Mouse (Mus musculus): ENCODE measurements at regions not wholly inside any gene's neighbourhood (a gene's known extent, or its start where the extent isn't known, plus 50 kb on each side); places are given as distances from the start of the nearest gene placed in this dataset.

DNA sequence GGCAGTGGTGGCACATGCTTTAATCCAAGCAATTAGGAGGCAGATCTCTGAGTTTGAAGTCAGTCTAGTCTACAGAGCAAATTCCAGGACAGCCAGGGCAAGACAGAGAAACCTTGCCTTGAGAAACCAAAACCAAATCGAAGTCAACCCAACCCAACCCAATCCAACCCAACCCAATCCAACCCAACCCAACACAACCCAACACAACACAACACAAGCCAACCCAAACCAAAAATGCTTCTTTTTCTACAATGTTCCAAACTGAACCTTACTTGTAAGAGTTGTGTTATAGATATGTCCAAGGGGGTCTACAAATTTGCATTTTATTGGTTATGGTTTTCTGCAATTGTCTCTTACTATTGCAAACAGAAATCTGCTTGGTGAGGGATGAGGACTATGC lies 52.8 kb upstream of the Chodl start:
- no peak for DNase-seq

DNA sequence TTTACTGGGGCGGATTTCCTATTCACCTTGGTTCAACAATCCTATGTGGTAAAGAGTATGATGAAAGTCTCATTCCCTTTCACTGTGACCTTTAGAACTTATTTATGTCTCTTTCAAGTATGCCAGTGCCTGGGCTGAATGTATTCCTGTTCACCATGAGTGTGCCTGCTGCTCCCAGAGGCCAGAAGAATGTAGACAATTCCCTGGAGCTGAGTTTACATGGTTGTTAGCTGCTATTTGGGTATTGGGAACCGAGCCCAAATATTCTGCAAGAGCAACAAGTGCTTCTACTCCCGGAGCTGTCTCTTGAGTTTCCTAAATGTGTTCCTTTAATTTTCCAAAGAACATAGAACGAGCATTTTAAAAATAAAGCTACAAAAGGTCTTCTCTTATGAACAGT lies 71.7 kb upstream of the Chodl start:
- DNase-seq = no peak

DNA sequence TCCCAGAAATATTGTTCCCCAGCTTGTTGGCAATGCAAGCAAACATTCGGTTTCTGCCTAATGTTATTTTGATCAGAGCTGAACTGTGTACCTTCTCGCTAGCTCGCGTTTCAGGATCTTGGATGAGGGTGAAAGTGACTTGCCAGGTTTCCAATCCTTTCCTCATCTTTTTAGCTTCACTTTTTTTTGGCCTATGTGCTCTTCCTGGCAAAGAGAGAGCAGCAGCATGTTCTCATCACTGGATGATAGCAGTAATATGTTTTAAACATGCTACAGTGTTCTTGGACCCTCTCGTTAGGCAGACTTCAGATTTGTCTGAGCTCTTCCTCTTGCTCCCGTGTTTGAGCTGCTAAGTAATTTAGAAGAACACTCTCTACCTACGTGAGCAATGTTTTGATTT lies 99.8 kb upstream of the Chodl start:
- no peak for DNase-seq

DNA sequence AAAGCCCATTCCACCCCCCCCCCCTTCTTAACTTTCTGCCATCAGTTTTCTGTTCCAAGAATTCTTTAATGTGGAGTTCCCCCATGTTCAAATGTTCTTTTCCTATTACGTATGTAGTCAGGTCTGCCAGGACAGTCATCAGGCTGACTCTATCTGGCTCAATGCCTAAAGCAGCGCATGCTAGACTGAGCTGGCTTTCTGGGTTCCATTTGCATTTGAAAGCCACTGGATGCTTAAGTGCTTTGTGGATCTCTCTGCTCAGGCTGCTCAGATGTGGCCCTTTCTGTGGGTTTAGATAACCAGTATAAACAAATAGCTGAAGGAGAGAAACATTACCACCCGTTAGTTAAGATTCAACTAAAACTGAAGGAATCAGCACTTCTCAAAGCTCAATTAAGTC lies 103.0 kb upstream of the Chodl start:
- peak in 1 of 2 experiments; percentile 2 for DNase-seq

DNA sequence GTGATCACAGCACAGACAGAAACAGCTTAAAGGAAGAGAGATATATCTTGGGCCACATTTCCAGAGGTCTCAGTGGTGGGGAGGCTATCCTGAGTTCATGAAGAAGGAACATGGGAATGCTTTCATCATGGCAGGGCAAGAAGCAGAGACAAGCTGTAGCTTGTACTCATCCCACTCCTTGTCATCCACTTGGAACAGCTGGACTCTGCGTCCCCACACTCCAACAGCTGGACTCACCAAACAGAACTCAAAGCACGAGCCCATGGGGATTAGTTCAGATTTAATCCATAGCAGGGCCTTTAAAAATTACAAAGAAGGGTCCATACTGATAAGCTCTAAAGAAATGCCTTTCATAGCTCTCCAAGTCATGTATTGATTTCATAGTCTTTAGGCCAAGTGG lies 140.7 kb upstream of the Chodl start:
- DNase-seq = no peak

DNA sequence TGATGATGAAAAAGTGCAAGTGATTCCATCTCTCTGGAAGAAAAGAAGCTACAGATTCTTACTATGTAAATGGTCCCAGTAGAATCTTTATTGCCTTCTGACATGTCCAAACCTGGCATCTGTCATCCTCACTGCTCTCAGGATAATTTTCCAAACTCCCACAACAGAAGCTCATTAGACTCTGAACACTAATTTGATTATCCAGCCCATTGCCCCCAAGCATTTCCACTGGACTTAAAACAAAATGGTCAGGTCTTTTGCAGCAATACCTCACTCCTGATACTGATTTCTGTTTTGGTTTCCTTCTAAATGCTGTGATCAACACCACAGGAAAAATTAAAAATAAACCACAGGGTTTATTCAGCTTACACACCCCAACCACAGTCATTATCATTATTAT lies 171.5 kb upstream of the Chodl start:
- no peak for DNase-seq

DNA sequence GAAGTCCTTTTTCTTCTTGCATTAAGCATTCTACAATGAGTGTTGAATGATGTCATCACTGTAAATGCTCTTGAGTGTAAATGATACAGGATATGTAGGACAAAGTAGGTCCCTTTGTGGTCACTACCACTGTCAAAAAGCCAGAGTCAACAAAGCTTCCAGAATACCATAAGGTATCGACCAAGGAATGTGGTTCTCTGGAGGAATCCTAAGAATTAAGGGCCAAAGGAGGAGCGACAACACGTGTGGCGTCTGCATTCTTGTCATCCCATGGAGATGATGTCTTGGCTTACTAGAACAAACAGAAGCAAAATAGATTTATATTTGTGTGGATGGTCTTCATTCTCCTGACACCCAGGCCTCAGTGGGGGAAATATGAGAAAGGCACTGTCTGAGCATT lies 161.4 kb upstream of the D16Ertd472e start:
- no peak for DNase-seq

DNA sequence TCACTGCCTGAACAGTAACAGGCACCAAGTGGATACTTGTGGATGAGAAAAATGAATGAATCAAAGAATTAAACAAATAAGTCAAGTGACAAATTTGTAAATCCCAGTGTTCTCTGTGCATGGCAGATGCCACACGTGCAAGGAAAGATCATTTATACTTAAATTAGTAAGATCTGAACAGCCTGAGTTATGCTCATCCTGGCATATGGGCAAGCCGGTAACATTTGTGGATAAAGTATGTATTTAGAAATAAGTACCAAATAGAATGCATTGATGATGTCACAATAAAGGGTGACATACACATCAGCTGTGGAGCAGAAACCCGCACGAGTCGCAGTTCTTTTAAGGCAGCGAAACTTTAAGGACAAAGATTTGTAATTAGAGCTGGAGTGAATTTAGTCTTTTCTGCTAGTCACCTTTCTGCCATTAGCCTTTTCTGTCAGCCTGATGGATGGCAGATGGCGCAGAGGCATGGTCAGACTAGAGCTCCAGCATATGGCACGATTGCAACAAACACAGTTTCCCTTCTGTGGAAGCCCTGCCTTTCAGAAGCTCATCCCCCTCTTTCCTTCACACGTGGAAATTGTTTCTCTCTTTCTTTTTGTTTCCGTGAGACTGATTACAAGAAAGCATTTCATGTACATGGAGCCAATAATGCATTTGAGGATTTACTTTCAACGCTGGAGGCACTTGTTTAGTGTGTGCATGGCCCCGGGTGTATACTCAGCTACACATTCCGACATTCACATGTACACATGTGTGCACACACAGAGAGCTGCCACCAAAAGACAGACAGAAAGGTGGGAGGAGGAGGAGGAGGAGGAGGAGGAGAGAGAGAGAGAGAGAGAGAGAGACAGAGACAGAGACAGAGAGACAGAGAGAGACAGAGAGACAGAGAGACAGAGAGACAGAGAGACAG lies 154.3 kb upstream of the D16Ertd472e start:
- peak; percentile 41 to 42 for DNase-seq

DNA sequence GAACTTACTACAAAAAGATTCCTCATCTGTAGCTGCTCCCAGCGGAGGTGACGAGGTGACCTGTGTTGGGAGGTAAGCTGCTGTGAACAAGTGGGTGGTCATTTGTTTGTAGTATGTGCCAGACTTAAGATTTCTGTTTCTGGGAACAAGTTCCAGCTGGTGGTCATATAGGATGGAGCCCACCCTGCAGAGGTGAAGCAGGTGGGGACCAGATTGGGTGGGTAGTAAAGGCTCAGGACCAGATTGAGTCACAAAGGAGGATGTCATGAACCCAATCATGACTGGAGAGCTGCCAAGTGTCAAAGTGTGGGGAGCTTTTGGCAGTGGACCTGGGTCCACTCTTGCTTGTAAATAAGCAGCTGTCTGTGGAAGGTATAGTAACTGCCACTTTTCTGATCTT lies 149.0 kb upstream of the D16Ertd472e start:
- DNase-seq = no peak

DNA sequence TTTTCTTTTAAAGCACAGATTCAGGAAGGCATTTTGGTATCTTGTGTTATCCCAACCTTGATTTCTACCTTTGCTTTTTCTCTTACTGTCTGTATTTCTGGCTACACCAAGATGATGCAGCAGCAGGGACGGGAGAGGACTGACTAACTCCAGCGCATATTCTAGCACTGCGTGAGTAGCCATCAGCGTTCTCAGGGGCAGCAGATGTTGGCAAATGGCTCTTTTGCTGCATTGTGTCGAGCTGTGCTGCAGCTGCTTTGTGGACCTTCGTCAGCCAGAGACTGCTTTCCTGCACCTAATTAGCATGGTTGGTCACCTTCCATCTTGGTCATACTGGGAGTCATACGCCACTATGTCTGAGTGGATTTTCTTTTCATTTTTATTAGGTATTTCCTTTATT lies 133.4 kb upstream of the D16Ertd472e start:
- DNase-seq = no peak

DNA sequence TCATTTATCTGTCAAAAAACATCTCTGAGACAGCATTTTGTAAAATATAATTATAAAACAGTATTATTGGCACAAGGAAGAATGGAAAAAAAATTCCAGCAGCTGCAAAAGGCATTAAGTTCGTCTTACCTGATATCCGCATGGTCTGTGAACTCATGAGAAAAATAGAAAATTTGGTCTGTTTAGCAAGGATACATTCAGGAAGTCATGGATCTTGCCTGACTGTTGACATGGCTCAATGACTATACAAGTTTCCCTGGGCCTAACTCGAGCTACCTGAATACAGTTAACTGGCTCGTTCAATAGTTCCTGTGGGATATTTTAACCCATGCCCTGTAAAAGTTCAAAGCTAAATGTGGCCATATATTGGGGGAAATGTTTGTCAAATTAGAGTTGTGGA lies 131.1 kb upstream of the D16Ertd472e start:
- DNase-seq = no peak

DNA sequence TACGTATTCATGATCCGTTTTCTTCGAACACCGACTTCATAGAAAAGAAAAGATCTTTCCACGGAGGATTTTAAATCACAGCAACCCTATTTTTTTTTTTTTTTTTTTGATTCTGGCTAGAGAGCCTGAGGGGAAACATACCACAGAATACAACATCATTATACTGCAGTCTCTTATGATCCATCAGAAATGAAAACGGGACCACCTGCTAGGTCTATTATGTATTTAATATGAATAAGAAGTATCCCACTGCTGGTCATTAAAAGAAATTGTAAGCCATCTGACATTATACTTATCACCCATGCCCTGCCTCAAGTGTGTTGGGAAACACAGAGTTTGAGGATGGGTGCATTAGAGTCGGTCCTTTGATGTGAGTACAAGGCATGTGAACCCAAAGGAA lies 130.7 kb upstream of the D16Ertd472e start:
- no peak for DNase-seq

DNA sequence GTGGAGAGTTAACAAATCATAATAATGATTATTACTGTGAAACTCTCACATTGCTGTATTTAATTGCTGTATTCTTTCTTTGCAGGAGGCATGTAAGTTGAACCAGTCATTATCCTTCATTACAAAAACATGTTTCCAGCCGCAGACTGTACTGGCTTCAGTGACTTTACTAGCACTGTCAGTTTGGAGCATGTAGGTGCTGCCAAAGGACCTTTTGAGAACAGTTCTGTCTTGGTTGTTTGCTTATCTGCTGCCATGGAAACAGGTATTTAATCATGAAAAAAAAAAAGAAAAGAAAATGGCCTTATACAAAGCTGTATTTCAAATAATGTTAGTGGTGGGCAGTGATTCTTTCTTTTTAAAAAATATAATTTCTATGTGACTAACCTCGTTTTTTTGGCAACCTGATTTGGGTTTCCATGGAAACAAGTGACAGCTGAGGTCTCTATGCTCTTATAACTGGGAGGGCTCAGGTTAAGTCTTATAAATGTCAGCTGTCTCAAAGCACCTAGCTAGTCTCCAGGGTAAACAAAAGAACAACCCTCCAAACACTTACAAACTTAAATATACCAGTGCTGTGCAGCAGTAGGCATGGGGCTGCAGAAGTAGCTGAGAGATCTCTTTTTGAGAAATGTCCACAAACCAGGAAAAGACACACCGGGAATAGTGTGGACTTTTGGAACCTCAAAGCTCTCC lies 121.2 kb upstream of the D16Ertd472e start:
- no peak for DNase-seq

DNA sequence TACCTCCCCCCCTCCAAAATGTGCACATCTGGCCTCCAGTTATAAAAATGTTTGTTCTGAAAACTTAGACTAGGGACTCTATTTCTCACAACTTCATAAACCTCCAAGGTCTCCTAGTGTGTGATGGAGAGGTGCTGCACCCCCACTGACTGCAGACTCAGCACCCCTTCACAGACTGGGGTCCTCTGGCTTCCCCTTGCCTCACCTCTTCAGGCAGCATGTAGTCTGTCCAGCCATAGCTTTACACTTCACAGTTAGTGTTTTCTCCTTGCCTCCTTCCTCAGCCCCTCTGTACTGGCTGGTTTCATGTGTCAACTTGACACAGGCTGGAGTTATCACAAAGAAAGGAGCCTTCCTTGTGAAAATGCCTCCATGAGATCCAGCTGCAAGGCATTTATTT lies 111.7 kb upstream of the D16Ertd472e start:
- no peak for DNase-seq

DNA sequence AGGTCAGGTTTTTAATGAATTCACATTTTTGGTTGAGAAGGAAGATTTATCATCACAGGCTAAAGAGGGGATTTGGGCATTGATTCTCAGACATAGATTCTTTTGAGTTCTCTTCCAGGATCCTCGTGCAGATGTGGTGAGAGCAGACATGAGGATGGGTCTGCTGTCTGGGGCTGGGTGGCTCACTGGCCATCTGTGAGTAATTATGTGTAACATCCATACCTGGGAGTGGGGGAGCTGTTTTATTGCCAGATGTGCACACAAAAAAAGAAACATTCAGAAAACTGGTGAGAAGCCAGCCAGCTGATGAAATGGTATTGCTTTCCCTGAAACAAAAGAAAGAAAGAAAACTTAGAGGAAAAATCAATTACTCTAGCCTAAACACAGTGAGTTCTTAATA lies 108.7 kb upstream of the D16Ertd472e start:
- DNase-seq = no peak

DNA sequence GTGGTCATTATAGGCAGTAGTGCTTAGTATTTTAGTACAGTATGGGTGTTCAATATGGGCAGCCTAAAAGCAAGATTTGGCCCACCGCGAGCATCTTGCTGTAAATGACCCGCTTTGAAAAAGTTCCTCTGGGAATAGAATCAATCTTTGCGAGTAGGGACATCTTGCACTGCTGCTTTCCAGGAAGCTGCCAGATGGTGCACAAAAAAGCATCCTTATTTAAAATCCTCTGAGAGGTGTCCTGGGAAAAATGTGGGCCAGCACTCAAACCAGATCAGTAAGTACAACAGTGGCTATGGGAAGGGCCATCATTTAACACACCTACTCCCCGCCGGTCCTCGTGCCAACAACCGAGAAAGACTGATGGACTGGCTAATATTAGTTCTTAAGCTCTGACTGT lies 107.5 kb upstream of the D16Ertd472e start:
- peak in 1 of 2 experiments; percentile 5 for DNase-seq

DNA sequence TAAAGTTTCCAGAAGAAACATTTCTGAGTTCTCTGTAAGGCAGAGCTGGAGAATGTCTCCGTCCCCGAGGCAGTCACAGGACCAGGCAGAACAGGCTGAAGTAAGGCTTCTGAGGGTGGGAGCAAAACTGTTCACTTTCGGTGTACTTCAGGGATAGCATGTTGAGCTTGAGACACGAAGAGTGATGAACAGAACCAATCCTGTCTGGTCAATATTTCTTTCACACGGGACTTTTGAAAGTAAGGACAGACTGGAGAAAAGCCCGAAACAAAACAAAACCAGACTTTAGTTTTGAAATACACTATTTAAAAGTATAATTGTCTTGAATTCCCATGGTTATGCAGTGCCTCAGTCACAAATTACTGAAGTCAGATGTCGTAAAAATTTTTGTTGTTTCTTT lies 84.6 kb upstream of the D16Ertd472e start:
- DNase-seq = no peak

DNA sequence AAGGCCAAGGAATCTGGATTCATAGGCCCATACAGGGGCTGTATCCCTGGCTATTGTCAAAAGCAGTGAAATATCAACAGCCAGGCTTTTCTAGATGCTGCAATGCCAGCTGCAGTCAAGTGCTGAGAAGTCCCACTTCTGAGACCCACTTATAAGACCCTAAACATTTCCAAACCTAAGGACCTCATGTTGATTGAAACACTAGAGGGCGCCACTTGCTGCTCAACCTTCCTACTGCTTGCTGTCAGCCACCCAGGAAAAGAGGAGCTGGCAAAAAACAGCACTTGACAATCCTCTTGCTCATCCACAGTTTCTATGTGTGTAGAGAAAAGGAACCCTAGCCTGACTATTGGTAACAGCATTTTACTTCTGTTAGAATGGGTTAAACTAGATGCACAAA lies 68.2 kb upstream of the D16Ertd472e start:
- peak in 1 of 2 experiments; percentile 4 for DNase-seq

DNA sequence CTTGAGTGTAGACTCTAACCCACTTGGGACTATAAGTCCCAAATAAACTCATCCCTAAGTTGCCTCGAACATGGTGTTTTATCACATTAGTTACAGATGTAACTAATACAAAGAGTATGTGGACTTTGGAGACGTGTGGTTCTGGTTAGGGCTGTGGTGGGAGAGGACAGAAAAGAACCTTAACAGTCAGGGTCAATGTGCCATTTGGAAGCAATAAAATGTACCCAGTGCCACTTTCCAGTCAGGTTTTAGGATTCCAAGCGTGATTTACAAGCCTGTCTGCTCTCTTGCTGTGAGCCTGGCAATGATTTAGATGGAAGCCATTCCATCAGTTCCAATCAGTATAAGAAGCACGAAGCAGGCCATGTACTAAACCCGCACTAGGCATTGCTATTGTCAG lies 65.2 kb upstream of the D16Ertd472e start:
- DNase-seq = no peak

DNA sequence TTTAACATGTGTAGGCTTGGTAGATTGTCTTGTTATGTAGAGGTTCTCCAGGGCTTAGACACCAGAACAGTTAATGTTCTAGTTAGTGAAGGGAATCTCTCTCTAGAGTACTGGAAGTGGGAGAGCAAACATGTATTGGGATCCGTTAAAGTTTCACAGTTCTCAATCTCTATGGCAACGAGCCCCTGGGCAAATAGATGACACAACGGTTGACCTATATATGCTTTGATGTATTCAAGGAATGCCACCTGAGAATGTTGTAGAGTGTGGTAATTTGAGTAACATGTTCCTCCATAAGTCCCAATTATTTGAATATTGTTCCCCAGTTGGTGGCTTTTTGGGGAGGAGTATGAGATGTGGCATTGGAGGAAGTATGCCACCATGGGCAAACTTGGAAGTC lies 64.7 kb upstream of the D16Ertd472e start:
- no peak for DNase-seq

DNA sequence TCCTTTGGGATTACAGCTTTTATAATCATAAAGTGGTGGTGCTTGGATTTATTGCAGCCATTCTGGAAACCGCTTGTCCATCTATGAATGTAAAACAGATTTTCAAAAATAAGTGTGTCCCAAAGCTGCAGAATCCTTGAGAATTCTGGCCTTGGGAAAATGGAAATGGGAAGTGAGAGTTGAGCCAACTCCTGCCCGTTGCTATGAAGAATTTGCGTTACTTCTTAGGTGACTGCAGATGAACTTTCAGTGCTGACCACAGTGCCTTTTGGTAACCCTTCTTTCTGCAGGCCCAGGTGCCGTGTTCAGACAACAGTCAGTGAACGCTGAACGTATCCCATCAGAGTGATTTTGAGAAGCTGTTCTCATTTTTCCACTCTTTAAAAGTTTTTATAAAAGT lies 60.9 kb upstream of the D16Ertd472e start:
- DNase-seq = no peak

DNA sequence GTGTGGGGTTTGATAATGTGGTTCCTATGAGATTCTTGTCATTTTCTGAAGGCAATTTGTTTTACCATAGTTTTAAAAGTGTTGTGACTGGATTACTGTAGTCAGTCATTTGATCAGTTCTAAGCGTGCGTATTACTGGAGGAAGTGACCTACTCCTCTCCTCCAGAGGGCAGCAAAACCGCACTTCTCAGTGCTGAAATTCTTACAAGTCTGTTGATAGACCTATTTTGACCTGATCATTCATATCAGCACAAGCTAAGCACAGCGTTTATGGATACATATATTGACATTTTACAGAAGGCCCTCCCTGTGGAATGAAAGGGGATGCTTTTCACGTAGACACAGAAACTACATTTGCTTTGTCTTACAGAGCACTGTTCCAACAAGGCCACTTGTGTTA lies 60.5 kb upstream of the D16Ertd472e start:
- no peak for DNase-seq

DNA sequence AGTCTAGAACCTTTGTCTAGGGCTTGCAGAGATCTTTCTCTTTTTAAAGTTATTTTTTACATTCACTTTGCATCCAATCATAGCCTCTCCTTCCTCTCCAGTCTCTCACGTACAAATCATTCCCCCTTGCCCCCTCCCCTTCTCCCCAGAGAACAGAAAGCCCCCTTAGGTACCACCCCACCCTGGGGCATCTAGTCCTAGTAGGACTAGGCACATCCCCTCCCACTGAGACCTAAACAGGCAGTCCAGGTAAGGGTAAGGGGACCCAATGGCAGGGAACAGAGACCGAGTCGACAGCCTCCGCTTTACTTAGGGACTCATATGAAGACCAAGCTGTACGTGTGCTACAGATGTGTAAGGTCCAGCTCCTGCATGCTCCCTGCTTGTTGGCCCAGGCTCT lies 59.3 kb upstream of the D16Ertd472e start:
- no peak for DNase-seq

DNA sequence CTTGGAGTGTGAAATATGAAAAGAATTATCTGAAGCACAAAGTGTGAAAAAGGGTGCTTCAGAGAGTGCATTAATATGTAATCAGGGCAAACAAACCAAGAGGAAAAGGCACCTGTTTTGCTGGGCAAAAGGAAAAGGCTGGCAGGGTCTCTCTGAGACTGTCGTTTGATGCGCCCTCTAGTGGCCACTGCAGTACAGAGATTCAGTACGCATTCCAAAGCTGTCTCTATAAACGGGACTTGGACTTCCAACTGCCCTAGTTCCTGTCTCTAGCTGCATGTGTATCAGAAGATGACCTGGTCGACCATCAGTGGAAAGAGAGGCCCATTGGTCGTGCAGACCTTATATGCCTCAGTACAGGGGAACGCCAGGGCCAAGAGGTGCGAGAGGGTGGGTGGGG lies 58.7 kb upstream of the D16Ertd472e start:
- peak; percentile 42 to 53 for DNase-seq
